Mouse (Mus musculus) embryo, embryonic 10.5 days (tissue): ENCODE measurements around the gene Olfr652.
A peak's percentile ranks its signal among the peaks of the same experiment; 100 is the strongest.

Experiments
- DNase-seq: peaks from one replicate; pipeline ENCODE4 v3.0.0-alpha.2; 2015; ENCODE audit warnings: low spot score

Olfr652 gene

DNA sequence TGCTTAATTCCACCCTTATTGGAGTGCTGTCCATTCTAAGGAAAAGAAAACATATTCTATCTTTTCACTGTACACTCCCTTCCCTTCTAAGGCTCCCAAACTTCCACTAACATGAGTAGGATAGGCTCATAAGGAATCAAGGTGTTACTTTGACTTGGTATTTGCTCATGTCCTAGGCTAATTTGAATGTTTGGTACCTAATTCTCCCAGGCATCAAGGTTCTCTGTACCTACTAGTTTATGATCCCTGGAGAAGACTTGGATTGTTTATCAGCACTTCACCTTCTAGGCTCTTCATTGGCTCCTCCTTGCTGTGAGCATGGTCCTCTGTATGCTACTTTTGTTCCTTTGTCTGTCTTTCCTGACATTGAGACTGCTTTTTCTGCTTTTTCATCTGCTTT, at the start of gene Olfr652:
TSS of gene Olfr652 (plus strand) at position 301 of the 400 bp plus-strand sequence.
- DNase-seq = no peak

DNA sequence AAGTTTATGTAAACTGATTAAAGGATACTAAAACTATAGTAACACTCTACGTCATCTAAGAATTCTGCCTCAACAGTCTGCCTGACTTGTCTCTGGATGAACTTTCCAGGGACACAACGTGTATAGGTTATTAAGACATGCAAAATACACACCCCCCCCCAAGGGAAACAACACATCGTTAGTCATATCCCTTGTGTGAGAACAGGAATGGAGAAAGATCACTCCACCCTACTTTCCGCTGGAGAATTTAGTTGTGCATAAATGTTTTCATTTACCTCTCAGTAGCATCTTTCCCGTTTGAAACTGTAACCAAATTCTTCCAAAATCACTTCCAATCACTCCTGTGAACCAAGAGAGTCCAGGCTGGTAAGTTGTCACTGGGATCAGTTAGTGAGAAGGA, 10.9 kb upstream of the Olfr652 start, which contains the start of gene Olfr651:
TSS of gene Olfr651 (plus strand) at position 301 of the 400 bp plus-strand sequence.
- no peak for DNase-seq

DNA sequence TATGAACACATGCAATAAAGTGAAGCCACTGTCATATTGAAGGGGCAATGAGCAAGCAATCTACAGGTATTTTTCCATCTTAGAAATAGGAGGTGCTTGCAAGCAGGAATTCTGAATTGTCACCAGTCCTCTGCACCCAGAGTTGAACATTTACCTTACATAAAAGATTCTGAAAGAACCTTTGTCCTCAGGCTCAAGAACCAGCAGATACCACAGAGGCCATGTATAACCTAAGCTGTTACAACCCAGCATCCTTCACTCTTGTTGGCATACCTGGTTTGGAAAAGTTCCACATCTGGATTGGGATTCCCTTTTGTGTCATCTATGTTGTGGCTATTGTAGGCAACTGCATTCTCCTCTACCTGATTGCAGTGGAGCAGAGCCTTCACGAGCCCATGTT, 8.0 kb upstream of the Olfr652 start:
- DNase-seq = no peak

DNA sequence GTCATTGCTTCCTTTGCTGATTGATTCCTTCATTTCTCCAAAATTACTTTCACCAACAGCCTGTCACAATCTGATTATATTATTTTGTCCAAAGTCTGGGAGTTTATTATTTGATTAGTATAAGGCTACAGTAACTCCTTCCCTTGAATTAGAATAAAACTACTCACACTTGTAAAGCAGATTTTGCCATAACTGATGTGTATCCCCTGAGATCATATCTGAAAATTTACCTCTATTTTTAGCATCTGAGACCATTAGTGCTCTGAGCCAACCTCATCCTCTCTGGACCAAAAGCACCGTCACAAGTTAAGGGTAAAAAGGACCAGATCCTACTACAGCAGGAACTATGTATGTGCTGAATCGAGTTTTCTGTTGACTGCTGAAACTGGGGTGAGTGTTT, 16.3 kb downstream of the Olfr652 start, which contains the start of gene Olfr653:
TSS of gene Olfr653 (plus strand) at position 301 of the 400 bp plus-strand sequence.
- DNase-seq = no peak

DNA sequence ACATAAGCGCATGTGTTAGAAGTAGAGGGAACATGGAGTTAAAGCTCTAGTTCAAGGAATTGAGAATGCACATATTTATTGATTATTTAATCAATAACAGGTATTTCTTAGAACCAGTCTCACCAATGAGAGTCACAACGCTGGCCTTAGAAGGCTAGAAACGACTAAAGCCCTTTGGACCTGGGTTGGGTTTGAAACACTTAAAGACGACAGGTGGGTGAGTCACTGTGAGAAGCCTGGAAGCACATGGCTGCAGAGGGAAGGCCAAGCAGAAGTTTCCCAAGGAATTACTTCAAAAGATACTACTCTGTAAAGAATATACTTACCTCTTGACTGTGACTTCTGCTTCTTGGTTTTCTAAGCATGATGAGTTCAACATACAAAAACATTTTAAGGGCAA, 20.1 kb downstream of the Olfr652 start:
- no peak for DNase-seq

DNA sequence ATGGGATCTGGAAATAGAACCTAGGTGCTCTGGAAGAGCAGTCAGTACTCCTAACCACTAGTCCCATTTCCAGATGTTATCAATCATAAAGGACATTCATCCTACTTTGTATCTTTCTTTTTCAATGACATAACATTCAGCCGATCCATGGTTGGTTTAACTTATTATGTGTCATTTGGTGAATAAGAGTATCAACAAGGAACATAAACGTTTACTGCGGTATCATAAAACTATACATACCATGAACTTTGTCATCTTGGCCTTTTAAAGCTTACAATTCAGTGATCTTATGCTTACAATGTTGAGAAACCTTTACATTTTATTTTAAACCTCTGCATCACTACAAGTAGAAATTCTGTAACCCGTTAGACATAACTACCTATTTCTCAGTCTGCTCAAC, 20.7 kb downstream of the Olfr652 start:
- DNase-seq = no peak

DNA sequence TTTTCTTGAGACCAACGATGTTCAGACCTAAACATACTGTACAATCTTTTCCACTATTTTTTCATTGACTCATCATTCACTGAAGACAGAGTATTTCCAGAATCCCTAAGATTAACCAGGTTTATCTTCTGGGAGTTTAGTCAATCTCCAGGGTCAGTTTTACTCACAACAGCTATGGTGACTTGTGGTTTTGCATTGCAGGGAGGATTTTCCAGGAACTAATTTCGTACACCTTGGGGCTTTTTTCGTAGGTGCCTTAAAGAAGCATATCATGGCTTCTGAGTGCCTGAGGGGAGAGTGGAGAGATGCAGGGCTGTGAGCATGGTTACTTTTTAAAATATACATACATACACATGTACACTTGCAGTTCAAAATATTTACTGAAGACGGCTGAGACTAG, 26.0 kb downstream of the Olfr652 start, which contains the start of gene Olfr654:
TSS of gene Olfr654 (plus strand) at position 301 of the 400 bp plus-strand sequence.
- no peak for DNase-seq

DNA sequence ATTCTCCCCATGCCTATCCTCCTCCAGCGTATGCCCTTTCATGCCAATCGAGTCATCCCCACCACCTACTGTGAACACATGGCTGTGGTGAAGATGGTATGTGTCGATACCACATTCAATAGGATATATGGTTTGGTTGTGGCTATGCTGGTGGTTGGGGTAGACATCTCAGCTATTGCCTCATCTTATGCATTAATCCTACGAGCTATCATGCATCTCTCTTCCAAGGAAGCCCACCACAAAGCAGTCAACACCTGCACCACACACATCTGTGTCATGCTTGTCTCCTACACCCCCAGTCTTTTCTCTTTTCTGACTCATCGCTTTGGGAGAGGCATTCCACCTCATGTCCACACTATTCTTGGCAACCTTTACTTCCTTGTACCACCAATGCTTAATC, 27.6 kb downstream of the Olfr652 start:
- DNase-seq = no peak

DNA sequence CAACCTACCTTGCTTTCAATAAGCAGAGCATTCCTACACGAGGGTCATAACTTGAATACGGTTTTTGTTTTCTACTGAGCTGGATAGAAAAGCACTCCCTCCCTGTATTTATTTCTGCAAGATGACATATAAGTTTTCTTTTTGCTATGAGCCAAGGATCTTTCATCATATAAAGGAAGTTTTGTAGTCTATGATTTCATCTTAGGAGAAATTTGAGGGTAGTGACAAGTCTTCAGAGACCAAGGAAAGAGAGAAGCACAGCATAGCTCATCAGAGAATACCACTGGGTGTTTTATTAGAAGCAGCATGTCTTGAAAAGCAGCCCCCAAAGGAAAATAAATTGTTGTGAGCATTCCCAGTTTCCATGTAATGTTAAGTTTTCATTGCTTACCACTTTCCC, 41.0 kb downstream of the Olfr652 start, which contains the start of gene Olfr655:
TSS of gene Olfr655 (minus strand) at position 101 of the 400 bp plus-strand sequence.
- no peak for DNase-seq

DNA sequence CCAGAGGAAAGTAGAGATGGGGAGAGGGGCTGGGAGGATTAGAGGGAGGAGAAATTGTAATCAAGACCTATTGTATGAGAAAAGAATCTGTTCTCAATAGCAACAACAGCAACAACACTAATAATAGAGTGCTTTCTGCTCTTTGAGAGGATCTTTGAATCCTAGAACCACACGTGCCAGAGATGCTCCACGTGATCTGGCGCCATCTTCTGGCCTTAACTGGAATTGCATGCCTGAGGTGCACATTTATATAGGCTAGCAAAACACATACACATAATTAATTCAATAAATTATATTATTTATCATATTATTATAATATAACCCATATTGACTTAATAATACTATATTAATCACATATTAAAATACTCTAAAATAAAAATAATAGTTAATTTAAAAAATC, 42.5 kb downstream of the Olfr652 start:
- peak; percentile 63 for DNase-seq

DNA sequence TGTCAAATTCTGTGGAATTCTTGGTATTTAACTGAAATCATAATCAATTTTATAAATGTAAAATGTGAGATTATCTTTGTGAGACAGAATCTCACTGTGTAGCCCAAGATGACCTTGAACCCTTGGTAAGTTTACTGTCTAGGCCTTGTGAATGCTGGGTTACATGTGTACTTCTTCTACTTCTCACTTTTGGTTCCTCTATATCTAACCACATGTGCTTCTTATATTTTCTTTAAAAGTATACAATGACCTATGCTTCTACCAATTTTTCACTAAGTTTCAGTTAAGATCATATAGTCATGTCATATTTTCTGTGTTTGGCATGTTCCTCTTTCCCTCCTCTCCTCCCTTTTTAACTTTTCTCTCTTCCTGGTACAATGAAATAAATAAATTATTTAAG, 44.0 kb downstream of the Olfr652 start:
- DNase-seq = no peak

DNA sequence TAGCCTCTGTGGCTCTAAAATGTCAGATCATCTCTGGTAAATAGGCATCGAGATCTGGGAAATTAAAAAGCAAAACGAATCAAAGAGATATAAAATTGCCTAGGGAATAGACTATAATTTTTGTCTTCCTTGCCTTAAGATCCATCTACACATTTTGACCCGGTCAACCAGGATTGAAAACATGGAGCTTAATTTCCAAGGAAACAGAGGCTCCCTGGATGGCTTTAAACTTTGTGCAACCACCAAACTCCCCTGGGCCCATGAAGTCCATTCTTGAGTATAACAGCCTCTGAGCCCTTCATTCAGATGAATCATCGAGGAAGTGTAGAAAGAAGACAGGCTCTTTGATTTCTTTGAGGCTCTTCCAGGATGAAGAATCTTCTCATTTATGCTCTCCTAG, 53.0 kb downstream of the Olfr652 start, which contains the start of gene Olfr656:
TSS of gene Olfr656 (plus strand) at position 301 of the 400 bp plus-strand sequence.
- DNase-seq = no peak
